Mouse (Mus musculus) heart, embryonic 14.5 days (tissue): ENCODE data around the gene Plekho2. TPM values are rescaled to one million over a fixed set of nuclear protein-coding genes. Genes with fewer than 3 reads are reported as not detected.
A peak's percentile ranks its signal among the peaks of the same experiment; 100 is the strongest.

Experiments
- ATAC-seq: fragments of 200-750 bp; cut with Nextera tagmentation; 2 replicates; pipeline ENCODE4 v1.8.0; 2017; ENCODE audit warnings: low read depth, moderate TSS enrichment; ENCODE audit not compliant: insufficient number of reproducible peaks, insufficient read depth, low FRiP score
- H3K27ac ChIP-seq, 2 experiments: fragments of 200-500 bp in 1 of 2; fragments of 300-500 bp in 1 of 2; sonication (generic) in 1 of 2; replicated peaks in 1 of 2; 2 replicates each; pipeline ENCODE4 v1.5.1; 2012 to 2014; ENCODE audit warnings: low read depth in 2 of 2, low read length in 2 of 2, control low read depth in 1 of 2, mild to moderate bottlenecking in 1 of 2, mixed read lengths in 1 of 2; ENCODE audit not compliant: control insufficient read depth in 1 of 2, insufficient read depth in 1 of 2
- H3K27me3 ChIP-seq: fragments of 300-500 bp; sonication (generic); 2 replicates; pipeline ENCODE4 v1.6.1; 2014; ENCODE audit warnings: mild to moderate bottlenecking, low read length, control low read depth; ENCODE audit not compliant: control insufficient read depth, insufficient read depth
- H3K36me3 ChIP-seq: fragments of 300-500 bp; sonication (generic); 2 replicates; pipeline ENCODE4 v1.6.1; 2014; ENCODE audit warnings: mild to moderate bottlenecking, control low read depth, low read length, mixed read lengths; ENCODE audit not compliant: control insufficient read depth, insufficient read depth
- H3K4me1 ChIP-seq, 2 experiments: fragments of 200-500 bp in 1 of 2; fragments of 300-500 bp in 1 of 2; sonication (generic) in 1 of 2; 2 replicates each; pipeline ENCODE4 v1.6.1; 2012 to 2014; ENCODE audit warnings: low read length in 2 of 2, control low read depth in 1 of 2, mixed read lengths in 1 of 2; ENCODE audit not compliant: control insufficient read depth in 2 of 2, insufficient read depth in 2 of 2
- H3K4me2 ChIP-seq: fragments of 300-500 bp; sonication (generic); 2 replicates; pipeline ENCODE4 v1.6.1; 2014; ENCODE audit warnings: mild to moderate bottlenecking, low read length
- H3K4me3 ChIP-seq, 2 experiments: fragments of 200-500 bp in 1 of 2; fragments of 300-500 bp in 1 of 2; sonication (generic) in 1 of 2; 2 replicates each; pipeline ENCODE4 v1.5.1; 2012 to 2014; ENCODE audit warnings: low read length in 2 of 2, mild to moderate bottlenecking in 2 of 2, control low read depth in 1 of 2, low read depth in 1 of 2, moderate library complexity in 1 of 2; ENCODE audit not compliant: control insufficient read depth in 1 of 2, insufficient read depth in 1 of 2
- H3K9ac ChIP-seq: fragments of 300-500 bp; sonication (generic); 2 replicates; pipeline ENCODE4 v1.6.1; 2014; ENCODE audit warnings: mild to moderate bottlenecking, low read length
- H3K9me3 ChIP-seq: fragments of 300-500 bp; sonication (generic); 2 replicates; pipeline ENCODE4 v1.6.1; 2016; ENCODE audit warnings: low read length, control low read depth; ENCODE audit not compliant: control insufficient read depth
- WGBS: fragments of 180-500 bp; shearing (Covaris S2); extraction: QIAGEN DNeasy Blood & Tissue Kit; methylation state at CpG from one replicate; pipeline ENCODE4 v1.1.7; 2014; 5-methylcytosine and 5-hydroxymethylcytosine counted together
- polyA plus RNA-seq: library from polyadenylated mRNA; unstranded; fragments of >200 nt; fragmentation: Nextera tagmentation; extraction: Ambion mirVana; gene quantifications from 2 replicates; pipeline ENCODE4 v1.2.1, GENCODE M21; 2014

The Plekho2 gene
- polyA plus RNA-seq, 1 experiment from 2014 or later = 8.8 TPM

GRCm38 (mm10) chr9:65598765-65599249 is 19.0 kb upstream of the Plekho2 start:
- H3K9me3 ChIP-seq = no peaks in the 10 kb centered on the region
- H3K9ac ChIP-seq = no peak overlapping the region
- H3K4me2 ChIP-seq = peak overlapping the region; percentile 24; the same call in 1 of the 2 replicates
- H3K27me3 ChIP-seq = no peaks in the 10 kb centered on the region
- no peaks in the 10 kb centered on the region for H3K4me1 ChIP-seq
- no peak overlapping the region for H3K27ac ChIP-seq
- ATAC-seq = no peak
- peaks cover 23% of the 10 kb centered on the region for H3K36me3 ChIP-seq
- peak overlapping the region in 1 of 2 experiments; percentile 9; a peak in 1 of 4 replicates for H3K4me3 ChIP-seq
- 37% methylated on average over 10 of the region's 11 CpGs for WGBS

- 89% methylated on average over 9 of the region's 9 CpGs for WGBS
- peaks cover 61% of the 10 kb centered on the region for H3K36me3 ChIP-seq
- no peak overlapping the region for H3K27ac ChIP-seq
- H3K9me3 ChIP-seq = no peaks in the 10 kb centered on the region
- no peak for ATAC-seq
- no peak overlapping the region for H3K4me3 ChIP-seq
- H3K9ac ChIP-seq = no peak overlapping the region
- H3K4me2 ChIP-seq = no peak overlapping the region
- peaks cover 8 to 9% of the 10 kb centered on the region in 2 experiments; a peak in 3 of 4 replicates for H3K4me1 ChIP-seq
- no peaks in the 10 kb centered on the region for H3K27me3 ChIP-seq
Measured at GRCm38 (mm10) chr9:65593596-65593995, 13.8 kb upstream of the Plekho2 start.

DNA sequence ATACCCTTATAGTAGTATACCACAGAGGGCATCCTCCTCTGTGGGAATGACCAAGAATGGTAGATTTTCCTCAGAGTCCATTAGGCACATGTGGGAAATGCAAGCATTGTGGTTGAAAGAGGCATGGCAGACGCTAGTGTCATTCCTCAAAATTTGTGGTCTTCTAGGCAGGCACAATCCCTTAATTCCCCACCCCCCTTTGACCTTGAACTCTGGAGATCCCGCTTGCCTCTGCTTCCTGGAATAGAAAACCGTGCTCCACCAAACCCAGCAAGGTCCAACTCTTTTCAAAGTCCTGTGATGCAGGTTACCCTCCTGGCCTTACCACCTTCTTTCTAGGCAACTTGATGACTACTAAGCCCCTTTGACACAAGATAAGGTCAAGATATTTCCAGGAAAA is 12.9 kb upstream of the Plekho2 start:
- 85% methylated on average over 3 of the region's 3 CpGs for WGBS
- no peak for ATAC-seq
- no peaks in the 10 kb centered on the region for H3K27me3 ChIP-seq
- H3K36me3 ChIP-seq = peaks cover 61% of the 10 kb centered on the region
- H3K9me3 ChIP-seq = no peaks in the 10 kb centered on the region
- no peak overlapping the region for H3K27ac ChIP-seq
- no peak overlapping the region for H3K4me2 ChIP-seq
- no peak overlapping the region for H3K4me3 ChIP-seq
- peaks cover 9 to 14% of the 10 kb centered on the region in 2 experiments; a peak in 3 of 4 replicates for H3K4me1 ChIP-seq
- no peak overlapping the region for H3K9ac ChIP-seq

- Histone ChIP-seq H3K4me3 (peak overlapping the region; percentile 61 to 71), H3K36me3 (peaks cover 41% of the 10 kb centered on the region), H3K27me3 (no peaks in the 10 kb centered on the region), H3K4me1 (peaks cover 11 to 17% of the 10 kb centered on the region in 2 experiments; a peak in 3 of 4 replicates), H3K9me3 (no peaks in the 10 kb centered on the region), H3K9ac (peak overlapping the region; percentile 79), H3K4me2 (peak overlapping the region; percentile 96), H3K27ac (no peak overlapping the region)
- WGBS = 94% methylated on average over 3 of the region's 3 CpGs
- no peak for ATAC-seq
Measured at GRCm38 (mm10) chr9:65589091-65589490, 9.3 kb upstream of the Plekho2 start.

- ATAC-seq = 0 out of 2 replicates have a peak, but pooled peaks have one; percentile 11
- H3K9ac ChIP-seq = peak overlapping the region; percentile 79
- H3K27me3 ChIP-seq = no peaks in the 10 kb centered on the region
- peaks cover 28% of the 10 kb centered on the region for H3K36me3 ChIP-seq
- H3K4me2 ChIP-seq = peak overlapping the region; percentile 96
- peaks cover 11 to 20% of the 10 kb centered on the region in 2 experiments; a peak in 3 of 4 replicates for H3K4me1 ChIP-seq
- under 1% methylated on average over 64 of the region's 64 CpGs for whole genome bisulfite sequencing
- H3K27ac ChIP-seq = peak overlapping the region; percentile 18 to 66
- H3K9me3 ChIP-seq = no peaks in the 10 kb centered on the region
- peak overlapping the region; percentile 61 to 71 for H3K4me3 ChIP-seq
Measured at GRCm38 (mm10) chr9:65587573-65588358, 7.9 kb upstream of the Plekho2 start.

DNA sequence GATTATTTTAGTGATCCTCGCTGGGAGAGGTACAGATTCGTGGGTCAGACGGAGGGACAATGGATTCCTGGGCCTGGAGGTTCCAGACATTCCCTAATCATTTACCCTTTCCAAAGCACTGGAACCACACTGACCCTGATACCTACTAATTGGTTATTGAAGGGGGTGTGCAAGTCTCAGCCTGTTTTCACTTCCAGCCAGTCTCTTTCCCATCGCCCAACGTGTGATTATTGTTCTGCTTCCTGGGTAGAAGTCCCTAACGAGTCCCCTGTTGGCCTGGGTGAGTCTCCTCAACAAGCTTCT is 7.4 kb upstream of the Plekho2 start:
- H3K9ac ChIP-seq = peak overlapping the region; percentile 79
- no peaks in the 10 kb centered on the region for H3K9me3 ChIP-seq
- H3K4me2 ChIP-seq = peak overlapping the region; percentile 96
- 0% methylated on average over 6 of the region's 6 CpGs for WGBS
- 0 out of 2 replicates have a peak, but pooled peaks have one; percentile 2 for ATAC-seq
- H3K4me1 ChIP-seq = peaks cover 11 to 20% of the 10 kb centered on the region in 2 experiments; a peak in 3 of 4 replicates
- peak overlapping the region; percentile 18 to 66 for H3K27ac ChIP-seq
- H3K36me3 ChIP-seq = peaks cover 22% of the 10 kb centered on the region
- no peaks in the 10 kb centered on the region for H3K27me3 ChIP-seq
- peak overlapping the region; percentile 61 to 71 for H3K4me3 ChIP-seq

DNA sequence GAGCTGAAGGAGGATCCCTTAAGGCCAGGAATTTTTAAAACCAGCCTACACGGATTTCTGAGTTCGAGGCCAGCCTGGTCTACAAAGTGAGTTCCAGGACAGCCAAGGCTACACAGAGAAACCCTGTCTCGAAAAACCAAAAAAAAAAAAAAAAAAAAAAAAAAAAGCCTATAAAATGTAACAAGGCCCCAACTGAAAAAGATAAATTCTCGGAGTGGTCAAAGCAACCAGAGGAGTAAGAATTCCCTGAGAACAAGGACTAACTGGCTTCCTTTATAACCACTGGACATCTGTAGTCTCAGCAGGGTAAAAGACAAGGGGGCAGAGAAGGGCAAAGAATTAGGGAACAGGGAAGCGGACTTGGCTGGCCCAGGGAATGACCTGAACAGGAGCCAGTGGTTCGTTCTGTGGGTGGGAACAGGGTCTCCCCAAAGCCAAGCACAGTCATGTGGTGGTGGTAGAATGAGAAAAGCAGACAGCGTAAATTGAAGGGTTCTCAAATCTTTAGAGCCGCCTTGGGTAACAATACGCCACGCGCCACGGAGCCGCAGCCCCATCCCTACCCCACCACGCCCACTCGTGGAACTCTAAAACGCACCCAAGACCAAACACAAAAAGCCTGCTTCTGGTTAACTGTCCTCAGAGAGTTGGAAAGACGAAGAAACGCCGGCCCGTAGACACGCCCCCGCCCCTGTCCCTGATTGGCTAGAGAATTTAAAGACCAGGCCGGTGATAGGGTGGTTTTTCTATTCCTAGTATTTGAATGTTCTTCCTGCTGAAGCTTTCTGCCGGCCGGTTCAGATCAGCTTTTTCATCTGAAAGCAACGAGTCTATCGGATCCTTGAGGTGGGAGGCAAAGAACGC is 6.8 kb upstream of the Plekho2 start, which contains the start of gene Pif1:
Gene Pif1, plus strand, starts transcription at position 755 of the 864 bp plus-strand sequence.
- H3K27me3 ChIP-seq = no peaks in the 10 kb centered on the region
- WGBS = 8% methylated on average over 27 of the region's 28 CpGs
- peaks cover 11 to 20% of the 10 kb centered on the region in 2 experiments; a peak in 3 of 4 replicates for H3K4me1 ChIP-seq
- H3K4me3 ChIP-seq = peak within 1 kb of the TSS; percentile 61 to 71
- no peaks in the 10 kb centered on the region for H3K9me3 ChIP-seq
- peaks cover 18% of the 10 kb centered on the region for H3K36me3 ChIP-seq
- ATAC-seq = 0 out of 2 replicates have a peak, but pooled peaks have one; percentile 52
- peak within 1 kb of the TSS; percentile 18 to 66 for H3K27ac ChIP-seq
- peak within 1 kb of the TSS; percentile 79 for H3K9ac ChIP-seq
- peak within 1 kb of the TSS; percentile 96 for H3K4me2 ChIP-seq
